9 mouse cellular contexts compared by ENCODE assay signal in the genomic region with DNA sequence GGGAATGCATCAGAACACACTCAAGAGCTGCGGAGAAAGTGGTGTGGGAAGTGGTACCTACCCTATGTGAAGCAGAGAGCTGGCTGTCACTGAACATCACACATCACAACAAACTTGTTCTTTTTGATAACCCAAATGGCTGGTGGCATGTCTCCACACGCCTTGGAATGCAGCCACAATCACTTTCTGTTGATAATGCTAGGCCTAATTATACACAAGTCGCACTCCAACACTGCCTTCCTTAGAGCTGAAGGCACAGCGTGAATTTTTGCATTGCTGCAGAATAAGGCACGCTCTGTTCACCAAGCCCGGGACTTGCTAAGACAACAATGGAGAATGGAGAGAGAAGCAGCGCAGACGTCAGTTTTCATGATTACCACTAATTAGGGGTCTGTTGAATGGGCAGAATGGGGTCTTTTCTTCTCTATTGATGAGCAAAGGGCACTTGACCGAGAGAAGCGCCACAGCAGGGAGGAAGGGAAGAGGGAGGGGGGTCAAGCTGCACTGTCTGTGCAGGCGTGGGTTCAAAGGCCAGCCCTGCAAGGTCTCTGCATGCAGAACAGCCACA.
DNase-seq lines count a peak whose midpoint lies in the region; ATAC-seq and TF ChIP-seq lines count a peak whose summit lies in the region.
"Had no signal": no experiment of that assay in that cellular context is flagged by ENCODE, and none has a peak within 500 bp of the region (broad histone marks: within the 10 kb centered on the region; RNA-seq: fewer than 3 reads in every experiment).

No protein-coding gene starts in this region.

- H3K4me3 ChIP-seq in lung, embryonic 14.5 days (ENCODE audit: low read depth, low read length) = no peak overlapping the region
- no peak overlapping the region for H3K4me3 ChIP-seq in midbrain, embryonic 13.5 days (replicated peaks)

- no peak overlapping the region for H3K4me2 ChIP-seq in lung, embryonic 14.5 days
- no peak overlapping the region; the same call in 1 of the 2 replicates for H3K4me2 ChIP-seq in midbrain, embryonic 13.5 days (replicated peaks)

- ATAC-seq in lung, embryonic 14.5 days (ENCODE audit: insufficient read depth) = peak; percentile 66
- ATAC-seq in midbrain, embryonic 13.5 days = peak; percentile 84

- 0 out of 2 replicates have a peak, but pooled peaks cover 5% of the 10 kb centered on the region for H3K36me3 ChIP-seq in lung, embryonic 14.5 days (ENCODE audit: insufficient read depth)
- H3K36me3 ChIP-seq in midbrain, embryonic 13.5 days = no peaks in the 10 kb centered on the region

- H3K27me3 ChIP-seq in lung, embryonic 14.5 days (ENCODE audit: insufficient read depth, low read length) = no peaks in the 10 kb centered on the region
- H3K27me3 ChIP-seq in midbrain, embryonic 13.5 days = no peaks in the 10 kb centered on the region; the same call in none of the 2 replicates
- H3K27me3 ChIP-seq: CH12.LX had no signal

- H3K4me1 ChIP-seq in lung, embryonic 14.5 days (ENCODE audit: insufficient read depth) = peaks cover 16% of the 10 kb centered on the region
- H3K4me1 ChIP-seq in midbrain, embryonic 13.5 days (replicated peaks) = peaks cover 12% of the 10 kb centered on the region

- 0 out of 2 replicates have a peak overlapping the region, but pooled peaks have one; percentile 9 for H3K27ac ChIP-seq in lung, embryonic 14.5 days (ENCODE audit: low read depth)
- H3K27ac ChIP-seq in midbrain, embryonic 13.5 days = no peak overlapping the region

- TF ChIP-seq CTCF in lung, embryonic 14.5 days (IDR thresholded peaks at IDR 0.05; ENCODE audit: low read depth) = no peak

- peak; percentile 77 for DNase-seq in lung, embryonic 14.5 days
- DNase-seq in lung, postnatal 36 days = no peak
- peak; percentile 48 to 56 for DNase-seq in frontal cortex, postnatal 14 days (ENCODE audit: low spot score in 2 of 2)
- DNase-seq in layer of hippocampus, adult 8-10 months (ENCODE audit: low spot score in 2 of 2) = peak; percentile 59 to 65
- DNase-seq in thymus, postnatal 14 days = no peak
- DNase-seq in kidney, postnatal 14 days = no peak
- DNase-seq in ovary, postnatal 10 days (ENCODE audit: low spot score) = no peak

- H3K9me3 ChIP-seq in lung, embryonic 14.5 days (ENCODE audit: low read depth, low read length) = no peaks in the 10 kb centered on the region
- no peaks in the 10 kb centered on the region for H3K9me3 ChIP-seq in midbrain, embryonic 13.5 days

- 34% methylated on average over 11 of the region's 11 CpGs for WGBS in lung, embryonic 14.5 days
- WGBS in midbrain, embryonic 13.5 days = 10% methylated on average over 11 of the region's 11 CpGs

- H3K9ac ChIP-seq in lung, embryonic 14.5 days = no peak overlapping the region
- H3K9ac ChIP-seq in midbrain, embryonic 13.5 days (replicated peaks) = no peak overlapping the region

Comparison
In these comparisons a context has a peak if more than half of its experiments do, and no peak if none do; other contexts are left out.
1. DNase-seq: peak in lung, embryonic 14.5 days (single experiment), frontal cortex, postnatal 14 days (2 of 2) and layer of hippocampus, adult 8-10 months (2 of 2); none in lung, postnatal 36 days (single experiment), thymus, postnatal 14 days (single experiment), kidney, postnatal 14 days (single experiment) and ovary, postnatal 10 days (single experiment).